Comparison of ENCODE assay signal across 11 mouse cellular contexts in the genomic region with DNA sequence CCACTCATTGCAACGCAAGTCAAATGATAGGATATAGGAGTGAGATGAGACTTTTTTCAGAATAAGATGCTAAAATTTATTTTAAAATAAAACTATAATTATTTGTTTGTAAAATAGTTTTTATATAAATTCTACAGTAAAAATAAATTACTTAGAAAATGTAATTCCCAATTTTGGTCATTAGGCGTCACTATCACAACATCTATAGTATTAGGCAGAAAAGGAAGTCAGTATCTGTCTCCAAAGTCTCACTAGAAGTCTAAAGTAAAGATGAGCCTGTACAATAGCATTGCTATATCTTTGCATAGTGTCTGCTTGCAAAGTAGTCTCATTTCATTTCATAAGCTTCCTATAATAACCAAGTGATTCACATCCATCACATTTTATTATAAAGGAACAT.
DNase-seq lines count a peak whose midpoint lies in the region; TF ChIP-seq lines count a peak whose summit lies in the region.
"Had no signal": no experiment of that assay in that cellular context is flagged by ENCODE, and none has a peak within 500 bp of the region (broad histone marks: within the 10 kb centered on the region; RNA-seq: fewer than 3 reads in every experiment).

No protein-coding gene starts in this region.

- DNase-seq in kidney, adult 2 months, result peak; percentile 20
- no peak for DNase-seq in kidney, postnatal 36 days
- DNase-seq in A20 (ENCODE audit: low read depth, low spot score) (peak; percentile 45), ES-E14 (ENCODE audit: low read depth, low spot score) (peak; percentile 2)
- DNase-seq in embryo, embryonic 11.5 days (ENCODE audit: low read depth, low spot score), result peak; percentile 2
- no peak for DNase-seq in ovary, postnatal 36 days (ENCODE audit: low spot score)
- no peak for DNase-seq in thymus, postnatal 36 days
- DNase-seq in spleen, adult 12 weeks (ENCODE audit: low spot score), result no peak
- DNase-seq: cerebellum, postnatal 25 days; kidney, postnatal 4 days had no signal

- in situ Hi-C loops in ES-E14 (cut with MboI; ENCODE audit: low sequenced_read_pairs in 2 of 2, unreplicated experiment in 2 of 2), result no loop called here

- H3K27ac ChIP-seq in kidney, adult 2 months (ENCODE audit: insufficient read depth, low read depth, low read length), result no peak overlapping the region
- H3K27ac ChIP-seq in ES-E14 (ENCODE audit: insufficient read depth, low read depth, low read length, poor library complexity, severe bottlenecking), result no peak overlapping the region
- H3K27ac ChIP-seq: liver, embryonic 15.5 days had no signal

- no peak overlapping the region for H3K4me3 ChIP-seq in kidney, adult 2 months (ENCODE audit: insufficient read depth, low read depth, low read length)
- no peak overlapping the region for H3K4me3 ChIP-seq in ES-E14 (ENCODE audit: insufficient read depth in 1 of 2, low read depth in 1 of 2, low read length in 2 of 2, poor library complexity in 1 of 2, severe bottlenecking in 1 of 2)
- H3K4me3 ChIP-seq: liver, embryonic 15.5 days had no signal

- no peak overlapping the region for H3K9ac ChIP-seq in ES-E14 (ENCODE audit: insufficient read depth, low read depth, low read length, poor library complexity, severe bottlenecking)
- H3K9ac ChIP-seq: liver, embryonic 15.5 days had no signal

- TF ChIP-seq POLR2A in kidney, adult 2 months (IDR thresholded peaks at IDR 0.05; ENCODE audit: low read depth, low read length), result no peak

- no peaks in the 10 kb centered on the region for H3K27me3 ChIP-seq in kidney, adult 2 months (replicated peaks; ENCODE audit: control insufficient read depth, insufficient read depth, low read length)
- H3K27me3 ChIP-seq: liver, embryonic 15.5 days had no signal

- H3K36me3 ChIP-seq in kidney, adult 2 months (ENCODE audit: control insufficient read depth, insufficient read depth, low read length), result peaks cover 5% of the 10 kb centered on the region
- peaks cover 7% of the 10 kb centered on the region for H3K36me3 ChIP-seq in ES-E14 (ENCODE audit: control insufficient read depth, insufficient read depth, low read length, poor library complexity, severe bottlenecking)

- no peaks in the 10 kb centered on the region for H3K4me1 ChIP-seq in kidney, adult 2 months (ENCODE audit: control insufficient read depth, insufficient read depth, low read length)
- no peaks in the 10 kb centered on the region for H3K4me1 ChIP-seq in ES-E14 (ENCODE audit: control insufficient read depth in 2 of 2, insufficient read depth in 2 of 2, low read length in 2 of 2, poor library complexity in 1 of 2)
- H3K4me1 ChIP-seq: liver, embryonic 15.5 days had no signal

- no peak for TF ChIP-seq CTCF in kidney, adult 2 months (conservative IDR thresholded peaks at IDR 0.05; ENCODE audit: insufficient read depth, insufficient read length, low read depth, low read length)

- no peaks in the 10 kb centered on the region for H3K9me3 ChIP-seq in ES-E14 (ENCODE audit: control insufficient read depth, insufficient read depth, low read depth, low read length)
- H3K9me3 ChIP-seq: liver, embryonic 15.5 days had no signal

- 52% methylated on average over 2 of the region's 2 CpGs for WGBS in kidney, adult 2 months

TF ChIP-seq in ES-E14, 5 proteins besides CTCF, POLR2A, EP300 and RAD21:
- TF ChIP-seq CHD2 (IDR thresholded peaks at IDR 0.05; ENCODE audit: low read depth, low read length) (no peak), HCFC1 (IDR thresholded peaks at IDR 0.05; ENCODE audit: borderline replicate concordance, insufficient read depth, low read length) (no peak), ZC3H11A (IDR thresholded peaks at IDR 0.05; ENCODE audit: borderline replicate concordance, low read depth, low read length) (no peak), MAFK (IDR thresholded peaks at IDR 0.05; ENCODE audit: insufficient read depth, low read depth, low read length) (no peak), ZNF384 (IDR thresholded peaks at IDR 0.05; ENCODE audit: low read depth, low read length) (no peak)

Comparison
In these comparisons a context has a peak if more than half of its experiments do, and no peak if none do; other contexts are left out.
1. DNase-seq: peak in kidney, adult 2 months (single experiment), A20 (single experiment), ES-E14 (single experiment) and embryo, embryonic 11.5 days (single experiment); none in kidney, postnatal 36 days (0 of 2), ovary, postnatal 36 days (single experiment), thymus, postnatal 36 days (0 of 2) and spleen, adult 12 weeks (single experiment).